Mouse (Mus musculus): ENCODE measurements around the gene Plpp2.

Gene Plpp2

DNA sequence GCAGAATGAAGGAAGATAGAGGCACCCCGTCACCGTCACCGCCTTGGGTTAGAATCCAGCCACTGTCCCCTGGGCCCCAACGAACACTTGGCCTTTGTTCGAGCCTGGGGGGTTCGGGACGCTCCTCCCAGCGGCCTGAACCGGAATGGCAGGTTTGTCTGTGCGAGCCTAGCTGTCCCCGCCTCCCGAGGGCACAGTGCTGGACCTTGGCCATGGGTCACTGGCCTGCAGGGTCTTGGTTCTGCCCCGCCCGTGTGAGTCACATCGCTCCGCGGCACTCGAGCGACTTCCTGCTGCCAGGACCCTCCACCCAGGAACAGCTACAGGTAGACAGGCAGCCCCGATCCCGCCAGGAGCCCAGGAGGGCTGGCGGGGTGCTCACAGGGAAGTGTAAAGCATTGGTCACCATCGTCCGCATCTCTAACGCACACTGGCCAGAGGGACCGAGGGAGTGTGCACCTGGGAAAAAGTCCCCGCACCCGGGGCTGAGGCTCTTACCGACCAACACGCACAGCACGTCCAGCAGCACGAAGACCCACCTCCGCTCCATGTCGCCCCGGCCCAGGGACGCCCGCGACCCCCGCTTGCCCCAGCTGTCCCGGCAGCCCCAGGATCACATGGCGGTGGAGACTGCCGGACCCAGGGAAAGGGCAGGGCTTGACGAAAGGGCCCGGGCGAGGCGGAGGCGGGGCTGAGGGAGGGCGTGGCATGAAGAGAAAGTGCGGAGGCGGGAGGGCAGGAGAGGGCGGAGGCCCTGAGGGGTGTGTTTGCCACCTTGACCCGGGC, at the start of gene Plpp2:
Gene Plpp2 (minus strand): TSS at position 671 of the 786 bp plus-strand sequence.
- peak; percentile 72 to 75 for DNase-seq

DNA sequence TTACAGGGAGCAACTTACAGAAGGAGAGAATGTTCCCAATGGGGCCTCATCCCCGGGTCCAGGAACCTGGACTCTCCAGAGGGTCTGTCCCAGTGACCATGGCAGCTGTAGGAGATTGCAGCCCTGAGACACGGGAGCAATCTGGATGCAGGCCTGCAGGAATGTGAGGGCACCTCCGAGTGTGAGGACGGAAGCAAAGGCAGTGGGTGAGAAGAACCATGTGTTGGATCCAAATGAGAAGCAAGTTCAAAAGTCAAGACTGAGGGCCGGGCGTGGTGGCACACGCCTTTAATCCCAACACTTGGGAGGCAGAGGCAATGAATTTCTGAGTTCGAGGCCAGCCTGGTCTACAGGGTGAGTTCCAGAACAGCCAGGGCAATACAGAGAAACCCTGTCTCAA, 47.9 kb upstream of the Plpp2 start:
- no peak for DNase-seq

- DNase-seq, result peak; percentile 85 to 91
Measured at GRCm38 (mm10) chr10:79580811-79581210, 47.2 kb upstream of the Plpp2 start.

DNA sequence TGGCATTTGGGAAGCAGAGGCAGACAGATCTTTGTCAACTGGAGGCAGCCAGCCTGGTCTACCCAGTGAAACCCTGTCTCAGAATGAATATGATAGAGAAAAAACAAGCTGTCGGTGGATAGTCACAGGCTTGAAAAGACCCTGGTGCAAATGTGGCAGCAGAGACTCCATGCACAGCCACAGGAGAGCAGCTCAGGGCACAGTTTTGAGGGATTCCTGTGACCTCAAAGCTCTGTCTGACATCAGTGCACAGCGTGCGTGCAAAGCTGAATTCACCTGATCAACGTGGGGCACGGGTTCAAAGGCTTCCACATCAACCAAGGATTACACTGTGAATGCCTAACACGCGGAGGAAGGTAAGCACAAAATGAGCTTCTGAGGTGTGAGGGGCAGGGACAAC, 46.8 kb upstream of the Plpp2 start:
- DNase-seq, result no peak

DNA sequence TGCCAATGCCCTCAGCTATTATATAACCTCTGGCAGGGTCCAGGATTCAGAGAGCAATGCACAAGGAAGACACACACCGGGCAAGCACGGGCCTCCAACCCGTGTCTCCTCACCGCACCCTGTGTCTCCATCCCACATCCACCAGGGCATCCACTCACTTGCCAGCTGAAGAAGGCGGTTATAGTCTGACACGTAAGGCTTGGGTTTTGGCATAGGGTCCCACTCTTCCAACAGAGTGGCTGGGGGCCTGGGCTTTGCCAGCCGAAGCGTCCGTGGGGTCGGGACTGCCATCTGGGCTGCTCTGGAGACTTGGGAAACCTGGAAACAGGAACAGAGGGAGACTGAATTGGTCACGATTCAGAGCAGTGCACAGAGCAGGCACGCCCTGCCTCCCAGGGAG, 46.2 kb upstream of the Plpp2 start:
- peak; percentile 69 to 77 for DNase-seq

- no peak for DNase-seq
Measured at GRCm38 (mm10) chr10:79578891-79579290, 45.3 kb upstream of the Plpp2 start.

DNA sequence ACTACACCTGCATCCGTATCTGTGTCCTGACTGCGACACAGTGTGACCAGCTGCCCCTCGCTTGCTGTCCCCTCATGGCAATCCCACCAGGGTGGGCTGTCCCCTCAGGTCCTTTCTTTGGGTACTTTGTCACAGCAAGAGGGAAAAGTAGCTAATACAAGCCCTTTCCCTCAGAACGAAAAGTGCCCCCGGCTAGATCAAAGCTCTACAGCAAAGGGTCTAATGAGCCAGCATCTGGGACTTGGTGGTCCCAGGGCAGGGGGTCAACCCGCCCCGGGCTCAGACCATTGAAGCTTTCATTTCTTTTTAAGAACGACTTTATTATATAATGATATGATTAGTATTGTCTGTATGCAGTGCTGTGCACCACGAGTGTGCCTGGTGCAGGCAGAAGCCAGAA, 44.7 kb upstream of the Plpp2 start:
- no peak for DNase-seq

GRCm38 (mm10) chr10:79577376-79577775, 43.8 kb upstream of the Plpp2 start:
- DNase-seq, result no peak

GRCm38 (mm10) chr10:79575754-79576153, 42.2 kb upstream of the Plpp2 start:
- peak in 1 of 2 experiments; percentile 51 for DNase-seq

- no peak for DNase-seq
Measured at GRCm38 (mm10) chr10:79574796-79575195, 41.2 kb upstream of the Plpp2 start.

DNA sequence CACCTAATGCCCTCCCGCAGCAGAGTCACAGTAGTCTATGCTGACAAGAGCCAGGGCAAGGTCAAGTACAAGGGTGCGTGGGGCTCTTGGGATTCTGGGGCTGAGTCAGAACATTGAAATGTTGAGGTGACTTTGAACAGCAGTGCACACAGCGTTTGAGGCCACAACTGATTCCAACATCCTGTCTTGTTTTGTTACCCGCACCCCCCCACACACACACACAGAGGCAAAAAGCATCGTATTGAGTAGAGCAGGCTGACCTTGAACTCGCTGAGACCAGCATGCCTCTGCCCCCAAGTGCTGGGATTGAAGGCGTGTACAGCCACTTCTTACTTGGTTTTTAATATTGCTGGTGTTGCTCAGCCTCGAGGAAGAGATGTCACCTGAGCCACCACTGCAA, 40.8 kb upstream of the Plpp2 start:
- DNase-seq, result no peak

GRCm38 (mm10) chr10:79573611-79574010, 40.0 kb upstream of the Plpp2 start:
- no peak for DNase-seq

- DNase-seq, result no peak
Measured at GRCm38 (mm10) chr10:79571314-79571713, 37.7 kb upstream of the Plpp2 start.

- DNase-seq, result no peak
Measured at GRCm38 (mm10) chr10:79569921-79570320, 36.3 kb upstream of the Plpp2 start.

GRCm38 (mm10) chr10:79559716-79560115, 26.1 kb upstream of the Plpp2 start:
- DNase-seq, result no peak

DNA sequence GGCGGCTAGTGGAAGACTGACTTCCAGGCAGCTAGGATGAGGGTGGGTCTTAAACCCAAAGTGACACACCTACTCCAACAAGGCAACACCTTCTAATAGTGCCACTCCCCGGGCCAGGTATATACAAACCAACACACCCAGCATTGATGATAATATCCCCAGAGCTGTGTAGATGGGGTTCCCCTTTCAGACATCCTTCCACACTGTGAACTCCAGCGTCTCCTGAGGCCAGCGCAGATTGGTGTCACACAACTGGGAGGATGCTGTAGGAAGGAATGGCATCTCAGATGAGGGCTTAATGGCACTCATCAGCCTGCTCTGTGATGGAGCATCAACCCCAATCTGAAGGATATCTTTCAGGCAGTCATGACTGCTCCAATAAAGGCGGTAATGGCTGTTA, 23.9 kb upstream of the Plpp2 start:
- no peak for DNase-seq

- peak in 1 of 2 experiments; percentile 2 for DNase-seq
Measured at GRCm38 (mm10) chr10:79556951-79557350, 23.4 kb upstream of the Plpp2 start.

DNA sequence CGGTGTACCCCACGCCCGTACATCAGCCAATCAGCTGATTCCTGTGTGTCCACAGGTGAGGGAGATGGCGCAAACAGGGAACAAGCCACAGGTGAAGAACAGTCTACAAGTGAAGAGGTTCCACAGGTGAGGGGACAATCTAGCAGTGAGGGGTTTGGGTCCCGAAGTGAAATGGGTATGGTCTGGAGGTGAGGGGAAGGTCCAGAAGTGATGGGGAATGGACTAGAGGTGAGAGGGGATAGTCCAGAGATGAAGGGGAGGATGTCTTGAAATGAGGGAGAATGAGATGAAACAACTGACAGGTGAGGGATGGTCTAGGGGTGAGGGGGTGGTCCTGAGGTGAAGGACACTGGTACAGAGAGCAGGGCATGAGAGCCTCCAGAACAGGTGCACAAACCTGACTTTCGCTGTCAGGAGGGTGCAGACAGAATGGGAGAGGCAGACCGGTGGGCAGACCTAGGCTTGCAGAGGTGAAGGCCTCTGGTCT, 21.7 kb upstream of the Plpp2 start:
- peak in 1 of 2 experiments; percentile 9 for DNase-seq

DNA sequence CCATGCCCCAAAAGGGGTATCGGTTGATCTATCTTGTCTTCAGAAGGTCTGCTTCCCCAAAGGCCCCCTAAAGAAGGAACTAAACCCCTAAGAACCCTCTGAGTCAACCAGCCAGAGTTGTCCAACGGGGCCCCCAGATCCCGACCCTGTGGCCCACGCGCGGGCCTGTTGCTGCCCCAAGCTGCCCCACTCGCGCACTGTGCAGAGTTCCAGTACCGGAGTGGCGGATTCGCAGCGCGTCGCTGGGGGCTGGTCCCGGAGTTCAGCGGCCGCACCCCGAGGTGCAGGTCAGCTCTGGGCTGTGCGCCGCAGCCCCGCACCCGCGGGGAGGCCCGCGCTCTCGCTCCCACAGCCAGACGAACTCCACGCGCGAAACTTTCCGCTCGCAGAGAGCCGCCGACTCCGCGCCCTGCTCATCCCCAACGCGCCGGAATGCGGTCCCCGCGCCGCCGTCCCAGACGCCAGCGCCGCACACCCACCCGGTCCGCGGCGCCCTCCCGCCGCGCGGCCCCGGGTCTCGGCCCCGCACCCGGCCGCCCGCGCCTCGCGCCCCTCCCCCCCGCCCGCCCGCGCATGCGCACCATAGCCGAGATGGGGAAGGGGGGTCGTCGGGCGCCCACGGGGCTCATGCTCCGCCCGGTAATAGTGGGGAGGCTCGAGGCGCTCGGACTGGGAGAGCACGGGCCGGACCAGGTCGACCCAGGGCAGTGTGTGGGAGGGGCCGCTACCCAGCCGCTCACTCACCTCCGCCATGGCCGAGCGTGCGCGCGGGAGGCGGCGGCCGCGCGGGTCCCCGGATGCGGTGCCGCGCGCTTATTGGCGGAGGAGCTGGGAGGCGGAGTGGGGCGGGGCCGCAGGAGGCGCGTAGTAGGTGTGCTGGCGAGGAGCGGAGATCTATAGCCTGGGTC, 21.0 kb upstream of the Plpp2 start, which contains the start of gene Mier2:
Gene Mier2 (minus strand): TSS at position 870 of the 908 bp plus-strand sequence.
- DNase-seq, result peak; percentile 92 to 94

- DNase-seq, result peak in 1 of 2 experiments; percentile 11
Measured at GRCm38 (mm10) chr10:79553691-79554090, 20.1 kb upstream of the Plpp2 start.

DNA sequence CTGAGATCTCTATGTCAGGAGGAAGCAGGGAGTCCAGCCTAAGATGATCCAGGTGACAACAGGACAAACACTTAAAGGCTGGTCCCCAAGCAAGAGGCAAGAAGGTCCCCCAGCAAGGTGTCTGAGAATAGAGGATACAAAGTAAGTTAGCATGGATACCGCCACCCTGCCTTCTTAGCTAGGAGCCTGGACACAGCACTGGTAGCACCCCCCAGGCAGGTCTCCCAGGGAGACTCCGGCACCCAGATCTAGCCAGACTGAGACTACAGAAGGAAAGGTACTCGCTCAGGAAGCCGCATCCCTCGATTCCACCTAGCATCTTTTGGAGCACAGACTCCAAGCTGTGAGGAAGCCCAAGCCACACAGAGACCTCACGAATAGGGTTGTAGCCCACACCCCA, 19.6 kb upstream of the Plpp2 start:
- peak in 1 of 2 experiments; percentile 13 for DNase-seq

GRCm38 (mm10) chr10:79552531-79552930, 18.9 kb upstream of the Plpp2 start:
- DNase-seq, result peak in 1 of 2 experiments; percentile 6

DNA sequence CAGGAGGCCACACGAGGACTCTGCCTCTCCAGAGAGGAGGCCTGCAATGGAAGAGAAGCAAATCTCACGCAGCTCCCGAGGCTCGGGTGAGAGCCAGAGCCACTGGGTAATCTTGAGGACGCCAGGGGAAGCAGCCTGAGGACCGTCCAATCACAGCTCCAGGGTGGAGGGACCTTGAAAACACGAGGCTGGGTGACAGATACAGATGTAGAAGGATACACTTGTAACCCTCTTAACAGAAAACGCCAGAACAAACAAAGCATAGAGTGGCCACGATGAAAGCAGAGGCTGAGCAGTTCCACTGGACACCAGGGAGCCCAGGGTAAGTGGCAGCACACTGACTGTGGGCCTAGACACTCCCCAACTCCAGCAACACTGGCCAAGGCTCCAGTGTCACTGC, 16.8 kb upstream of the Plpp2 start:
- peak in 1 of 2 experiments; percentile 1 for DNase-seq

Data from cerebellum, postnatal 10 days (tissue).